In genomic region chr14:25863721-25864120, GRCm38 (mm10) we compare ENCODE assay signal across 27 mouse cellular contexts. TPM values are rescaled to one million over a fixed set of nuclear protein-coding genes. Genes with fewer than 3 reads are reported as not detected.
"Had no signal": no experiment of that assay in that cellular context is flagged by ENCODE, and none has a peak within 500 bp of the region (broad histone marks: within the 10 kb centered on the region; RNA-seq: fewer than 3 reads in every experiment).

No protein-coding gene starts in this region.

- H3K9me3 ChIP-seq: liver, embryonic 15.5 days; megakaryocyte, embryonic 14.5 days; midbrain, embryonic 13.5 days; midbrain, embryonic 15.5 days; neural tube, embryonic 13.5 days; neural tube, embryonic 15.5 days had no signal

- H3K4me3 ChIP-seq: liver, embryonic 15.5 days; megakaryocyte, embryonic 14.5 days; midbrain, embryonic 13.5 days; midbrain, embryonic 15.5 days; neural tube, embryonic 13.5 days; neural tube, embryonic 15.5 days had no signal

- H3K27ac ChIP-seq: liver, embryonic 15.5 days; macrophage; midbrain, embryonic 13.5 days; midbrain, embryonic 15.5 days; neural tube, embryonic 13.5 days; neural tube, embryonic 15.5 days had no signal

- DNase-seq: liver, postnatal 0 days; lung, adult 2 months; lung, postnatal 14 days; lung, postnatal 36 days; retina, postnatal 1 day; right cerebral cortex, adult 18-20 months; right cerebral cortex, postnatal 25 days; right cerebral cortex, postnatal 4 days; spleen, adult 18-20 months; thymus, adult 18-20 months; thymus, postnatal 14 days; thymus, postnatal 36 days had no signal

- H3K4me2 ChIP-seq: liver, embryonic 15.5 days; midbrain, embryonic 11.5 days; midbrain, embryonic 13.5 days; midbrain, embryonic 15.5 days; neural tube, embryonic 13.5 days; neural tube, embryonic 15.5 days had no signal

- H3K36me3 ChIP-seq: liver, embryonic 15.5 days; midbrain, embryonic 13.5 days; midbrain, embryonic 15.5 days; neural tube, embryonic 13.5 days; neural tube, embryonic 15.5 days had no signal

- H3K27me3 ChIP-seq: liver, embryonic 15.5 days; megakaryocyte, embryonic 14.5 days; midbrain, embryonic 13.5 days; midbrain, embryonic 15.5 days; neural tube, embryonic 13.5 days; neural tube, embryonic 15.5 days had no signal

- H3K9ac ChIP-seq: liver, embryonic 15.5 days; liver, postnatal 0 days; midbrain, embryonic 13.5 days; midbrain, embryonic 15.5 days; neural tube, embryonic 13.5 days; neural tube, embryonic 15.5 days had no signal

- H3K4me1 ChIP-seq: midbrain, embryonic 13.5 days; midbrain, embryonic 15.5 days; neural tube, embryonic 13.5 days; neural tube, embryonic 15.5 days had no signal

RNA-seq across cellular contexts. Expression of gene Plac9a, which starts 39.2 kb away (rescaled TPM):
- total RNA-seq: megakaryocyte progenitor cell, adult 5-6 weeks; midbrain, postnatal 0 days; monocyte, adult 5-6 weeks had no signal
- polyA plus RNA-seq: liver, postnatal 0 days; macrophage; midbrain, embryonic 11.5 days; midbrain, embryonic 13.5 days; midbrain, postnatal 0 days; neural tube, embryonic 11.5 days; neural tube, embryonic 13.5 days; neural tube, embryonic 15.5 days; small intestine, adult 2 months; stomach, embryonic 16.5 days; thymus, postnatal 0 days had no signal
